Mouse (Mus musculus): ENCODE measurements around the gene Bfsp2. TPM values are rescaled to one million over a fixed set of nuclear protein-coding genes. Genes with fewer than 3 reads are reported as not detected.

Gene Bfsp2
- polyA plus RNA-seq, 1 experiment from 2014 or later = 2.3 TPM

- H3K36me3 ChIP-seq = no peaks in the 10 kb centered on the region
- no peak overlapping the region for H3K27ac ChIP-seq
- no peak overlapping the region for H3K4me3 ChIP-seq
- H3K9me3 ChIP-seq = no peaks in the 10 kb centered on the region
- H3K4me2 ChIP-seq (replicated peaks) = no peak overlapping the region
- no peak for ATAC-seq (ENCODE audit: low FRiP score, low read depth)
- H3K9ac ChIP-seq = no peak overlapping the region
- peaks cover 25% of the 10 kb centered on the region for H3K4me1 ChIP-seq
- no peaks in the 10 kb centered on the region; the same call in 1 of the 2 replicates for H3K27me3 ChIP-seq
- WGBS = 87% methylated on average over 5 of the region's 5 CpGs
Measured at GRCm38 (mm10) chr9:103444656-103445055, 35.6 kb downstream of the Bfsp2 start.

- peak overlapping the region; percentile 28; the same call in 1 of the 2 replicates for H3K4me2 ChIP-seq (replicated peaks)
- peak overlapping the region; percentile 63; the same call in 1 of the 2 replicates for H3K27ac ChIP-seq
Measured at GRCm38 (mm10) chr9:103443824-103444185, 36.4 kb downstream of the Bfsp2 start.

GRCm38 (mm10) chr9:103443121-103443823 is 36.9 kb downstream of the Bfsp2 start:
- Histone ChIP-seq H3K4me1 (peaks cover 25% of the 10 kb centered on the region), H3K9ac (peak overlapping the region; percentile 43; the same call in 1 of the 2 replicates), H3K27ac (0 out of 2 replicates have a peak overlapping the region, but pooled peaks have one; percentile 10), H3K9me3 (no peaks in the 10 kb centered on the region), H3K27me3 (no peaks in the 10 kb centered on the region), H3K4me3 (no peak overlapping the region), H3K4me2 (replicated peaks) (peak overlapping the region; percentile 28; the same call in 1 of the 2 replicates), H3K36me3 (no peaks in the 10 kb centered on the region)
- peak; percentile 57; the same call in 1 of the 2 replicates for ATAC-seq (ENCODE audit: low FRiP score, low read depth)
- 23% methylated on average over 13 of the region's 13 CpGs for WGBS

More at GRCm38 (mm10) chr9:103443824-103444185, 36.4 kb downstream of the Bfsp2 start:
- ATAC-seq (ENCODE audit: low FRiP score, low read depth) = no peak
- Histone ChIP-seq H3K27me3 (no peaks in the 10 kb centered on the region), H3K9me3 (no peaks in the 10 kb centered on the region), H3K4me1 (peaks cover 25% of the 10 kb centered on the region), H3K9ac (no peak overlapping the region), H3K36me3 (no peaks in the 10 kb centered on the region), H3K4me3 (no peak overlapping the region)
- 43% methylated on average over 7 of the region's 7 CpGs for WGBS

GRCm38 (mm10) chr9:103440597-103440996 is 39.6 kb downstream of the Bfsp2 start:
- Histone ChIP-seq H3K9ac (no peak overlapping the region), H3K4me3 (no peak overlapping the region), H3K4me2 (replicated peaks) (no peak overlapping the region), H3K36me3 (no peaks in the 10 kb centered on the region), H3K9me3 (no peaks in the 10 kb centered on the region), H3K4me1 (peaks cover 25% of the 10 kb centered on the region), H3K27ac (no peak overlapping the region), H3K27me3 (no peaks in the 10 kb centered on the region)
- WGBS = 61% methylated on average over 3 of the region's 3 CpGs
- ATAC-seq (ENCODE audit: low FRiP score, low read depth) = no peak

GRCm38 (mm10) chr9:103437104-103437503 is 43.1 kb downstream of the Bfsp2 start:
- Histone ChIP-seq H3K4me2 (replicated peaks) (no peak overlapping the region), H3K36me3 (no peaks in the 10 kb centered on the region), H3K9me3 (no peaks in the 10 kb centered on the region), H3K9ac (no peak overlapping the region), H3K4me1 (peaks cover 28% of the 10 kb centered on the region), H3K27me3 (no peaks in the 10 kb centered on the region), H3K4me3 (no peak overlapping the region), H3K27ac (no peak overlapping the region)
- no peak for ATAC-seq (ENCODE audit: low FRiP score, low read depth)
- 61% methylated on average over 5 of the region's 5 CpGs for WGBS

GRCm38 (mm10) chr9:103434116-103434515 is 46.1 kb downstream of the Bfsp2 start:
- Histone ChIP-seq H3K4me1 (peaks cover 22% of the 10 kb centered on the region), H3K36me3 (no peaks in the 10 kb centered on the region), H3K4me3 (no peak overlapping the region), H3K27ac (no peak overlapping the region), H3K4me2 (replicated peaks) (no peak overlapping the region), H3K9me3 (no peaks in the 10 kb centered on the region), H3K27me3 (no peaks in the 10 kb centered on the region), H3K9ac (no peak overlapping the region)
- ATAC-seq (ENCODE audit: low FRiP score, low read depth) = no peak
- 49% methylated on average over 4 of the region's 4 CpGs for WGBS

- Histone ChIP-seq H3K4me2 (replicated peaks) (peak overlapping the region; percentile 29), H3K36me3 (no peaks in the 10 kb centered on the region), H3K9ac (0 out of 2 replicates have a peak overlapping the region, but pooled peaks have one; percentile 14), H3K27me3 (no peaks in the 10 kb centered on the region), H3K4me1 (peaks cover 22% of the 10 kb centered on the region), H3K4me3 (no peak overlapping the region), H3K27ac (peak overlapping the region; percentile 72), H3K9me3 (no peaks in the 10 kb centered on the region)
- WGBS = 20% methylated on average over 13 of the region's 13 CpGs
- ATAC-seq (ENCODE audit: low FRiP score, low read depth) = peak; percentile 70
Measured at GRCm38 (mm10) chr9:103432122-103432778, 48.0 kb downstream of the Bfsp2 start.

GRCm38 (mm10) chr9:103431718-103432117 is 48.5 kb downstream of the Bfsp2 start:
- Histone ChIP-seq H3K4me3 (no peak overlapping the region), H3K36me3 (no peaks in the 10 kb centered on the region), H3K9me3 (no peaks in the 10 kb centered on the region), H3K9ac (no peak overlapping the region), H3K27ac (peak overlapping the region; percentile 72; the same call in 1 of the 2 replicates), H3K4me1 (peaks cover 22% of the 10 kb centered on the region), H3K4me2 (replicated peaks) (no peak overlapping the region), H3K27me3 (0 out of 2 replicates have a peak, but pooled peaks cover 3% of the 10 kb centered on the region)
- ATAC-seq (ENCODE audit: low FRiP score, low read depth) = no peak; the same call in 1 of the 2 replicates
- WGBS = 40% methylated on average over 1 of the region's 1 CpGs

- no peak overlapping the region for H3K9ac ChIP-seq
Measured at GRCm38 (mm10) chr9:103430431-103431220, 49.6 kb downstream of the Bfsp2 start.

GRCm38 (mm10) chr9:103426425-103426824 is 53.8 kb downstream of the Bfsp2 start:
- WGBS = 73% methylated on average over 11 of the region's 11 CpGs
- Histone ChIP-seq H3K4me2 (replicated peaks) (no peak overlapping the region), H3K4me1 (peaks cover 13% of the 10 kb centered on the region), H3K9me3 (no peaks in the 10 kb centered on the region), H3K27ac (no peak overlapping the region), H3K27me3 (0 out of 2 replicates have a peak, but pooled peaks cover 8% of the 10 kb centered on the region), H3K4me3 (no peak overlapping the region), H3K36me3 (no peaks in the 10 kb centered on the region), H3K9ac (no peak overlapping the region)
- ATAC-seq (ENCODE audit: low FRiP score, low read depth) = no peak

More at GRCm38 (mm10) chr9:103430431-103431220, 49.6 kb downstream of the Bfsp2 start:
- no peak overlapping the region for H3K4me3 ChIP-seq
- ATAC-seq (ENCODE audit: low FRiP score, low read depth) = no peak
- no peaks in the 10 kb centered on the region for H3K9me3 ChIP-seq
- no peak overlapping the region for H3K27ac ChIP-seq
- peaks cover 22% of the 10 kb centered on the region for H3K4me1 ChIP-seq
- no peaks in the 10 kb centered on the region for H3K36me3 ChIP-seq
- H3K27me3 ChIP-seq = 0 out of 2 replicates have a peak, but pooled peaks cover 3% of the 10 kb centered on the region
- no peak overlapping the region for H3K4me2 ChIP-seq (replicated peaks)
- 80% methylated on average over 13 of the region's 13 CpGs for WGBS

GRCm38 (mm10) chr9:103424869-103425268 is 55.4 kb downstream of the Bfsp2 start:
- no peak overlapping the region for H3K4me2 ChIP-seq (replicated peaks)
- H3K27ac ChIP-seq = no peak overlapping the region
- H3K36me3 ChIP-seq = no peaks in the 10 kb centered on the region
- peaks cover 12% of the 10 kb centered on the region for H3K4me1 ChIP-seq
- H3K9me3 ChIP-seq = no peaks in the 10 kb centered on the region
- no peak overlapping the region for H3K9ac ChIP-seq
- 66% methylated on average over 11 of the region's 11 CpGs for WGBS
- no peak overlapping the region for H3K4me3 ChIP-seq
- ATAC-seq (ENCODE audit: low FRiP score, low read depth) = no peak
- 0 out of 2 replicates have a peak, but pooled peaks cover 12% of the 10 kb centered on the region for H3K27me3 ChIP-seq

All from limb, embryonic 13.5 days (tissue).